Mouse (Mus musculus): ENCODE measurements around the gene Spon1. TPM values are rescaled to one million over a fixed set of nuclear protein-coding genes. Genes with fewer than 3 reads are reported as not detected.

Spon1 gene
- polyA plus RNA-seq, 1 experiment from 2014 or later: 30.4 TPM

DNA sequence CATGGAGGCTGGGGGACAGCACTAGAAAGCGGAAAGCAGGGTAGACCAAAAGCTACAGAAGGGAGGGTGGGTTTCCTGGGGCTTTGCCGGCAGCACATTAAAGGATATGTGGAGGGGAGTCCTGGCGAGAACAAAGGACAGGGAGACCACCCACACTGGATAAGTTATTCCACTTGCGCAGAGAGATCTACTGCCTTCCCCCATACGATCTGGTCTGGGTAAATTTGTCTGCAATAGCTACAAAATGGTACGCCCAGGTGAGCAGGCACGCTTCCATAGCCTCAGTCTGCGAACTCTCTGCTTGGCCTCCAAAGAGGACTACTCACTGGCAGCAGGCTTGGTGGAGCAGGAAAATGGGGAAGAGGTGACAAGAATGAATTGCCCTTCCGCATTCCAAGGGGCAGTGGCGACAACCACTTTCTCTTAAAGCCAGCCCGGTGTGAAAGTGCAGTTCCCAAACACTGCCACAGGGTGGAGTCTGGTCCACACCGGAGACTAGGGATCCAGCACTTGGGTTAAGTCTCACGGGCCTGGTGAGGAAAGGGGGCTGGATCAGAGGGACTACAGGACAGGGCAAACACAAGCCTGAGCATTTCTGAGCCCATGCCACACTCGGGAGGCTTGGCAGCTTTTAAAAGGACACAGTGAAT, 300.9 kb downstream of the Spon1 start:
- WGBS: 8% methylated on average over 14 of the region's 14 CpGs
- H3K27ac ChIP-seq: peak overlapping the region; percentile 60; the same call in 1 of the 2 replicates
- ATAC-seq (ENCODE audit: insufficient number of reproducible peaks, insufficient read depth, low FRiP score, low TSS enrichment, low read depth): 0 out of 2 replicates have a peak, but pooled peaks have one; percentile 40
- H3K4me1 ChIP-seq: peaks cover 39% of the 10 kb centered on the region
- 0 out of 2 replicates have a peak overlapping the region, but pooled peaks have one; percentile 36 for H3K9ac ChIP-seq
- H3K36me3 ChIP-seq: no peaks in the 10 kb centered on the region
- H3K4me2 ChIP-seq: peak overlapping the region; percentile 67
- H3K27me3 ChIP-seq: no peaks in the 10 kb centered on the region
- H3K9me3 ChIP-seq: no peaks in the 10 kb centered on the region
- peak overlapping the region; percentile 34 for H3K4me3 ChIP-seq

DNA sequence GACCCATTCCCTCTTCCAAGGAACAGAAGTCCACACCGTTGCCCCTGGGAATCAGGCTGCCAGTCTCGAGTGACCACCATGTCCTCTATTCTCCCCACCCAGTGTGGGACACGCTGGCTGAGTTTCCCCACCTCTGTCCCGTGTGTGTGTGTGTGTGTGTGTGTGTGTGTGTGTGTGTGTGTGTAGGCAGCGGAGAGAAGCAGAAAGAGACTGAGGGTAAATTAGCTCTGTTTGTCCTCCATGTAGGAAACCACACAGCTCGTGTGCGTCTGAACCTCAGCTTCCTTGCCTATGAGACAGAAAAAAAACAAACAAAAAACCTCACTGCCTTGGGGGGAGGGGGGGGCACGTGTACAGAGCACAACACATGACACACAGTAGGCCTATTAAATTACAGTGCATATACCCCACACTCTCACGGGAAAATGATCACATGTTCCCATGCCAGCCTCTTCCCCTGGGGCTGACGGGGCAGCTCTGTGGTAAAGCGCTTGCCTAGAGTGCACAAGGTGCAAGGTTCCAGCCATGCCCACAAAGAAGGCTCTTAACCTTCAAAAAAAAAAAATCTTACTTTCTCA, 303.2 kb downstream of the Spon1 start:
- WGBS: 70% methylated on average over 11 of the region's 11 CpGs
- H3K4me3 ChIP-seq: no peak overlapping the region
- H3K9ac ChIP-seq: no peak overlapping the region
- H3K9me3 ChIP-seq: no peaks in the 10 kb centered on the region
- H3K27me3 ChIP-seq: no peaks in the 10 kb centered on the region
- peaks cover 42% of the 10 kb centered on the region for H3K4me1 ChIP-seq
- H3K27ac ChIP-seq: no peak overlapping the region
- no peak overlapping the region for H3K4me2 ChIP-seq
- no peaks in the 10 kb centered on the region for H3K36me3 ChIP-seq
- no peak for ATAC-seq (ENCODE audit: insufficient number of reproducible peaks, insufficient read depth, low FRiP score, low TSS enrichment, low read depth)

DNA sequence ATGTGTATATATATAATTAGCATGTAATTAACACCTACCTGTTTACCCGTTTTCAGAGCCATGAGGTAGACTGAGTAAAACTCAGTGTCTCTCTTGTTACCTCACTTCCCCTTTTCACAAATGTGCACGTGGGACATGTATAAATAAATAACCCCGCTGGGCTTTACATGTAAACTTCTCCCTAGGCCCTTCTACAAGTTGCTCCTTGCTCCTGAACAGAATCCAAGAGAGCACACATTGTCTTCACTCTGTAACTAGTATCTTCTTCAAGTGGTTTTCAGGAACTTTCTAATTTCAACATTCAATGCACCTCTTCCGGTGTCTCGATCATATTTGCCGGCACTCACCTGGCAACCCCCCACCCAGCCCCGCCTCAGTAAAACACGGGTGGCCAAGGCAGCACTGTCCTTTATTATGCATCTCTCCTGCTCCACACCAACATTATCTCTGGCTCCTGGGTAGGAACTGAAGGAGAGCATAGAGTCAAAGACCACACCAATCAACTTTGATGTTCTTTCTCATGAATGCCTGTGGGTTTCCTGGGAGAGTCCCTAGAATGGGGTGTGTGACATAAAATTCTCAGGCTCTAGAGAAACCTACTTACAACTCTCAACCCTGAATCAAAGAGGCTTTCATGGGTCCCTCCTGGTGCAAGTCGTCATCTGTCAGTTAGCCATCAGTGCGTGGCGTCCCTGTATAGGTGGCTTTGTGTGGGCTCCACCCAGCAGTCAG, 304.1 kb downstream of the Spon1 start:
- H3K4me3 ChIP-seq: no peak overlapping the region

DNA sequence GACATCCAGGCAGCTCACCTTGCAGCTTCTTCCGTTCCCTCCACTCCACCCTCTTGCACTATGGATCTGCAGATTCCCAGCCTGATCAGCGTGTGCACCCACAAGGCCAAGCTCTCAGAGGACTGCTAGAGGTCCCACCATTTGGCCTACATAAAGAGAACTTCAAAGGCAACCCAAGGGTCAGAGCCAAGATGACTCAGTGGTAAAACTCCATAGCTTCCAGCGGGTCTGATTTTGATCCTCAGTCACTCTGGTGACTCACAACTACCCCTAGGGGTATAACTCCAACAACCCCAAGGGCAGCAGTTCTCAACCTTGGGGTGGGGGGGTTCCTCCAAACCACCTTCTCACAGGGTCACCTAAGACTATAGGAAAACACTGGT, 304.7 kb downstream of the Spon1 start:
- H3K4me3 ChIP-seq: no peak overlapping the region
- peaks cover 30% of the 10 kb centered on the region for H3K4me1 ChIP-seq
- no peaks in the 10 kb centered on the region for H3K27me3 ChIP-seq
- no peak for ATAC-seq (ENCODE audit: insufficient number of reproducible peaks, insufficient read depth, low FRiP score, low TSS enrichment, low read depth)
- H3K4me2 ChIP-seq: no peak overlapping the region
- no peaks in the 10 kb centered on the region for H3K36me3 ChIP-seq
- no peak overlapping the region for H3K27ac ChIP-seq
- H3K9ac ChIP-seq: no peak overlapping the region
- WGBS: 86% methylated on average over 3 of the region's 3 CpGs
- no peaks in the 10 kb centered on the region for H3K9me3 ChIP-seq

More for the DNA sequence above, 304.1 kb downstream of the Spon1 start:
- 83% methylated on average over 11 of the region's 11 CpGs for WGBS
- H3K9me3 ChIP-seq: no peaks in the 10 kb centered on the region
- H3K27ac ChIP-seq: no peak overlapping the region
- H3K27me3 ChIP-seq: no peaks in the 10 kb centered on the region
- peaks cover 36% of the 10 kb centered on the region for H3K4me1 ChIP-seq
- H3K4me2 ChIP-seq: no peak overlapping the region
- no peaks in the 10 kb centered on the region for H3K36me3 ChIP-seq
- ATAC-seq (ENCODE audit: insufficient number of reproducible peaks, insufficient read depth, low FRiP score, low TSS enrichment, low read depth): no peak
- H3K9ac ChIP-seq: no peak overlapping the region

DNA sequence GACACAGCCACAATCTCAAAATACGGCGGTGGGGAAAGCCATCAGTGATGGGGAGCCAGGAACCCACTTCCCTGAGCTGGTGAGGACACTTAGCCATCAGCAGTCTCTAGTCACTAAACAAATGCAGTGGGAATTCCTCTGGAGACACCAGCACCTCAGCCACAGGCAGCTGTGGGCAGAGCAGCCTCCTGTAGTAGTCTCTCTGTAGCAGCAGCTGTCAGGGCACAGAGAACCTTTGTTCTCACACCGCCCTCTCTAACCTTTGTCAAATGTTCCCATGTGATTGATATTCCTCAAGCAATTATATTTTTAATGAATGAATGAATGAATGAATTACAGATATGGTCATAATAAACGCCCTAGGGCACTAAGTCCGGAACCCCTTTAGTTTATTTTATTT, 305.6 kb downstream of the Spon1 start:
- no peaks in the 10 kb centered on the region for H3K9me3 ChIP-seq
- H3K27ac ChIP-seq: no peak overlapping the region
- ATAC-seq (ENCODE audit: insufficient number of reproducible peaks, insufficient read depth, low FRiP score, low TSS enrichment, low read depth): no peak
- peak overlapping the region; percentile 32; the same call in 1 of the 2 replicates for H3K4me2 ChIP-seq
- peaks cover 21% of the 10 kb centered on the region for H3K4me1 ChIP-seq
- no peak overlapping the region for H3K4me3 ChIP-seq
- no peak overlapping the region for H3K9ac ChIP-seq
- no peaks in the 10 kb centered on the region for H3K27me3 ChIP-seq
- WGBS: 67% methylated on average over 5 of the region's 5 CpGs
- H3K36me3 ChIP-seq: no peaks in the 10 kb centered on the region

DNA sequence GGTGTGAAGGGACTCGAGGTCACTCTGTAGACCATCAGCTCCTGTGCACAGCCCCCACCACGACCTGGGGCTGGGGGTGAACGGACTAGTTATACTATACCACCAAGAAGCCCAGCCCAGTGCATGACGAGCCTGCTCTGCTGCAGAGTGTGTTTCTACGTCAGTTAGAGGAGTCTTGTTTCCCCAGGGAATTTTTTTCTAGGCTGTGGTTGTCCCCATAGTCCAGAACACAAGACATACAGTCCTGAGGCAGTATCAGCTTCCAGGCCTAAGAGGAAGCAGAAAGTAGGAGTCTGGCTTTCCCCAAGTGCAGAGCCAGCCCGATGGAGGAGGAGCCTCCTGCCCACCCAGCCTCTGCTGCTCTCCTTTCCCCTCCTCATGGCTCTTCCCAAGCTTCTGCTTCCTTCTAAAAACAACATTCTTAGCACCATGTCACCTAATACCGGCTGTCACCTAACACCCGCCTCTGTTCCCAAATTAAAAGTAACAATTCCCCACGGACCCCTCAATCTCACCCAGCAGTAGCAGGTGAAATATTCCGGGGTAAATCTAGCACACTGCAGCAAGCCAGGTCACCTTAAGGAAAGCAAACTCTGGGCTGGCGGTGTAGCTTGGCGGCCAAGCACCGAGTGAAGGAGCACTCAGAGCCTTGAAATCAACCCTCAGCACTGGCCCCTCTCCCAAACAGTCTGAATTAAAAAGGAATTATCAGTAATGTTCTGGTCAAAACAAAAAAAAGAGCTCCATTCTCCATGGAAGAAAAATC, 306.2 kb downstream of the Spon1 start:
- WGBS: 11% methylated on average over 13 of the region's 13 CpGs
- H3K27me3 ChIP-seq: no peaks in the 10 kb centered on the region
- no peaks in the 10 kb centered on the region for H3K9me3 ChIP-seq
- peak overlapping the region; percentile 32 for H3K4me2 ChIP-seq
- peak overlapping the region; percentile 22; the same call in 1 of the 2 replicates for H3K27ac ChIP-seq
- H3K4me3 ChIP-seq: no peak overlapping the region
- H3K4me1 ChIP-seq: peaks cover 15% of the 10 kb centered on the region
- ATAC-seq (ENCODE audit: insufficient number of reproducible peaks, insufficient read depth, low FRiP score, low TSS enrichment, low read depth): peak; percentile 63; the same call in 1 of the 2 replicates
- no peaks in the 10 kb centered on the region for H3K36me3 ChIP-seq
- H3K9ac ChIP-seq: no peak overlapping the region; the same call in 1 of the 2 replicates

DNA sequence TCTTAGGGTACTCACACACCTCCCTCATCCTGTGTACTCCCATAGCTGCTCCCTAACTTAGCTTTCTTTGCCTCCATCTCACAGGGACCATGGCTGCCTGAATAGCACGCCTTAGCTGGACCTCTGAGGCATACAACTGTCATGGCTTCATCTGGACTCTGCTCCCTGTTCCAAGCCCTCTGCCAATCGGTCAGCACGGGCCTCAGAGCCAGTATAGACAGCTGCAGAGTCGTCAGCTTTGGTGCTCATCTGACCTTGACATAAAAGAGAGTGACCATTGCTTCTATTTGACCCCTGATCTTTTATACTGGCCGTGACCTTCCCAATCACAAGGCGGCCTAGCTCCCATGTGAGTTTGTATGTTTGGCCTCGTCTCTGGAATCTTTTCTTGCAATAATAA, 308.3 kb downstream of the Spon1 start:
- Histone ChIP-seq H3K4me3 (no peak overlapping the region), H3K27me3 (no peaks in the 10 kb centered on the region), H3K36me3 (no peaks in the 10 kb centered on the region), H3K9me3 (no peaks in the 10 kb centered on the region), H3K27ac (no peak overlapping the region), H3K4me1 (peaks cover 15% of the 10 kb centered on the region), H3K4me2 (no peak overlapping the region), H3K9ac (no peak overlapping the region)
- 72% methylated on average over 7 of the region's 7 CpGs for WGBS
- no peak for ATAC-seq (ENCODE audit: insufficient number of reproducible peaks, insufficient read depth, low FRiP score, low TSS enrichment, low read depth)

DNA sequence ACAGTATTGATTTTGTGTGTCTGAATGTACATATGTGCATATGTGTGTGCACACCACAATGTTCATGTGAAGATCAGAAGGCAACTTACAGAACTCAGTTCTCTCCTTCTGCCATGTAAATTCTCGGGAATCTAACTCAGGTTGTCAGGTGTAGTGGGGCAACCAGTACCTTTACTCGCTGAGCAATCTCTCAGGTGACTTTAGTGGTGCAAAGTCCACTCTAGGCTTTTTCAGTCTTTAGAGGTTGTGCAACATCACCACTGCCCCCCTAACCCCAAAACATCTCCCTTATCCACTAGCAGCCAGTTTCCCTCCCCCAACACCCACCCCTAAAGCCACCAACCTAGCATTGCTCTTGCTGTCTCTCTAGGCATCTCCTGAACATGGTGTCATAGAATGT, 308.8 kb downstream of the Spon1 start:
- WGBS: 86% methylated on average over 2 of the region's 2 CpGs
- Histone ChIP-seq H3K4me2 (no peak overlapping the region), H3K9me3 (no peaks in the 10 kb centered on the region), H3K27me3 (no peaks in the 10 kb centered on the region), H3K4me3 (no peak overlapping the region), H3K9ac (no peak overlapping the region), H3K27ac (no peak overlapping the region), H3K36me3 (no peaks in the 10 kb centered on the region), H3K4me1 (peaks cover 15% of the 10 kb centered on the region)
- ATAC-seq (ENCODE audit: insufficient number of reproducible peaks, insufficient read depth, low FRiP score, low TSS enrichment, low read depth): no peak

DNA sequence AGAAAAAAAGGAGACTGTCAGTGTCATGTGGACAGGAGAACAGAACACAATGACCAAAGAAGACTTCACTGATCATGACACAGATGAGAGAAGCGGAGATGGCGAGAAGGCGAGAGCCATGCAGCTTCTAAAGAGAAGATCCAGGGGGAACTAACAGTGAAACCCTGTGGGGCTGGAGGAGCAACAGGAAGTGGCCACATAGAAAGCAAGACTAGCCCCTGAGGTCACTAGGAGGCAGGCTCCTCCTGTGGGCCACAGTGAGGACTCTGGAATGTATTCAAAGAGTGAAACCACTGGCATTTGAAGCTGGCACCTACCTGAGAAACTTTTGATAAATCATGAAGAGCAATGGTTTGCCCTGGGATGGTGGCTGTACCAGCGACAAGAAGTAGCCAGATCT, 313.5 kb downstream of the Spon1 start:
- H3K4me1 ChIP-seq: peaks cover 16% of the 10 kb centered on the region
- H3K36me3 ChIP-seq: no peaks in the 10 kb centered on the region
- no peak overlapping the region for H3K4me3 ChIP-seq
- no peaks in the 10 kb centered on the region for H3K27me3 ChIP-seq
- H3K4me2 ChIP-seq: no peak overlapping the region
- ATAC-seq (ENCODE audit: insufficient number of reproducible peaks, insufficient read depth, low FRiP score, low TSS enrichment, low read depth): no peak
- H3K9me3 ChIP-seq: no peaks in the 10 kb centered on the region
- 96% methylated on average over 4 of the region's 4 CpGs for WGBS
- no peak overlapping the region for H3K9ac ChIP-seq
- no peak overlapping the region for H3K27ac ChIP-seq

DNA sequence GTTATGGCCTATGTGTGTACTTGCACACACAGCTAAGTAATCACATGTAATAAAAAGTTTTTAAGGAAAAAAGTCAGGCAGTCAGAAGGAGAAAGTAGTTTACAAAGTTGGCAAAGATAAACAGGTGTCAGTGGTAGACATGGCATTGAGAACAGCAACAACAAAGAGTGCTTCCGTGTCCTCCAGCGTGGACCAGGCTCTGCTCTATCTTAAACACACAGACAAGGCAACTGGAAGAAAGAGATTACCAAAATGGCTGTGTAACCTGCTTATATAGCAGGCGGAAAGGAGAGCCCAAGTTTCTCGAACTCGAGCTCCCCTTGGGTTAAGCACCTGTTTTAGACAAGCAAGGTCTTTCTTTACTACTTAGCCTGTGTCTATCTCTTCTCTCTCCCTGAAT, 314.5 kb downstream of the Spon1 start:
- Histone ChIP-seq H3K4me3 (no peak overlapping the region), H3K27me3 (no peaks in the 10 kb centered on the region), H3K9me3 (no peaks in the 10 kb centered on the region), H3K36me3 (no peaks in the 10 kb centered on the region), H3K9ac (no peak overlapping the region), H3K27ac (no peak overlapping the region), H3K4me2 (no peak overlapping the region), H3K4me1 (peaks cover 16% of the 10 kb centered on the region)
- ATAC-seq (ENCODE audit: insufficient number of reproducible peaks, insufficient read depth, low FRiP score, low TSS enrichment, low read depth): no peak
- WGBS: 92% methylated on average over 5 of the region's 5 CpGs

DNA sequence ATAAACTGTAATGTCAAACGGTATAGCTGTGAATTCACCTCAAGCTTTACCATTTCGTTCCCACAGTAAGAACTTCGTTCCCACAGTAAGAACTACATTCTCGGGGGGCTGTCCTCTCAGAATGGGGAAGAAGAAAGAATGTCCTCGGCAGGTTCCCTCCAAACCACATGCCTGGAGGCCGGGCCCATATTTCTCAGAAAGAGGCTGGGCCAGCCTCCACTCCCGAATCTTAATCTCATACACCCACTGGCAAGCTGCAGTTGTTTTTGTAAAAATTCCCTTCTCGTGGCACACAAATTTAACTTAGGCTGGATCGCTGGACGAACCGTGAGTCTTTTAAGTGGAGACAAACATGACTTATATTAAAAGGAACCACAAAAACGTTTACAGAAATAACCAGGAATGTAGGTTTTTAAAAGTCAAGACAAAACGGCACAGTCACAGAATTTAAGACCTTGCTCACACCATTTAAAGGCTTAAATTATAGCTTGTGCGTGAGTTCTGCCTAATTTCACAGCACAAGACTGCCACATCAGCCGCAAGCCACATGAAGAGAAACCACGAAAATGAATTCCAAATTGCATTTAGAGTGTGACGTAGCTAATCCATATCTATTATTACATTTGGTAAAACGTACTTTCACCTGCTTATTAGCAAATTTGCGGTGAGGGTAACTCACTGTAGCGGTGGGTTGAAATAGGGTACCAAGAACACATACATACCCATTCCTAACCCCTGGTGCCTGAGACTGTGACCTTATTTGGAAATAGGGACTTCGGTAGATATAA, 316.0 kb downstream of the Spon1 start:
- Histone ChIP-seq H3K27ac (no peak overlapping the region), H3K4me3 (no peak overlapping the region), H3K36me3 (no peaks in the 10 kb centered on the region), H3K4me1 (peaks cover 17% of the 10 kb centered on the region), H3K27me3 (no peaks in the 10 kb centered on the region), H3K4me2 (no peak overlapping the region), H3K9me3 (no peaks in the 10 kb centered on the region), H3K9ac (no peak overlapping the region)
- no peak for ATAC-seq (ENCODE audit: insufficient number of reproducible peaks, insufficient read depth, low FRiP score, low TSS enrichment, low read depth)
- 51% methylated on average over 21 of the region's 21 CpGs for WGBS

Data from embryonic facial prominence, embryonic 13.5 days (tissue).